Mouse (Mus musculus) embryo, embryonic 11 days (tissue): ENCODE measurements at regions not wholly inside any gene's neighbourhood (a gene's known extent, or its start where the extent isn't known, plus 50 kb on each side); places are given as distances from the start of the nearest gene placed in this dataset.
"Not testable (repeated sequence)": the region's sequence is repeated elsewhere in the genome, so short reads cannot be mapped to it uniquely, and the experiment has no call there.

Experiments used
- DNase-seq: peaks from one replicate; pipeline ENCODE4 v3.0.0-alpha.2; 2015

GRCm38 (mm10) chr5:81878563-81878962 is 858.6 kb downstream of the Adgrl3 start:
- no peak for DNase-seq

- no peak for DNase-seq
Measured at GRCm38 (mm10) chr5:81893358-81893757, 873.4 kb downstream of the Adgrl3 start.

DNA sequence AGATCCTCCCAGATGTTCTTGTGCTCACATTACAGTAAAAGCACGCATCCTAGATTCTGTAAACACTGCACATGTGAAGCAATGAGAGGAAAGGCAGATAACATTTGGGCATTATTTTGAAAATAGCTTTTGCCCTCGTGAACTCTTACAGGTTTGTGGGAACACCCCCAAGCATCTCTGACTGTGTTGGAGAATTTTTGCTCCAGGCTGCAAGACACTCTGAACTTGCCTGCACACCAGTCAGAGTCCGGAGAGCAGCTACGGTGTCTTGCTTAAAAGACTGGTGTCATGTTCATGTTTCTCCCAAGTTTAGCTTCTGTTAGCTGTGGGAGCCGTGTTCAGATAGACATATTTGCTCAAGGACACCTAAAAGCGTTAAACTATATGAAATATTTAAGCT is 889.4 kb downstream of the Adgrl3 start:
- peak; percentile 9 for DNase-seq

- DNase-seq, result peak; percentile 23
Measured at GRCm38 (mm10) chr5:81909964-81910363, 890.0 kb downstream of the Adgrl3 start.

DNA sequence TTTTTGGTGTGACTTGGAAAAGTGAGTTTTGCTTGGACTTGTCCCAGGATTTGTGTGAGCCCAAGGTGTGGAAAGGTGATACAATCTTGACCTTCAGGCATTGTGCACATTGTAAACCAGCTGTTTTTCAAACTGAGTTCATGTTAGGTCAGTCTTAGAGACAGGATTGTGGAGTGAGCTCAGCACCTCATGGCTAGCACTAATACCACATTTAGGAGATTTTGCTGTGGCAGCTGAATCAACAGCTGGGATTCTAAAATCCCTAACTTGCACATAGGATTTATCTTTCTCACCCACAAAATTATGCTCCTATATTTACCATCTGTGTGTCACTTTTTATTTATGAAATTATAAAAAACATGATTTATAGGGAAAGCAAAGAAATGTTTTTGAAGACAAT is 896.7 kb downstream of the Adgrl3 start:
- DNase-seq, result no peak

GRCm38 (mm10) chr5:81940798-81941197 is 920.9 kb downstream of the Adgrl3 start:
- no peak for DNase-seq

DNA sequence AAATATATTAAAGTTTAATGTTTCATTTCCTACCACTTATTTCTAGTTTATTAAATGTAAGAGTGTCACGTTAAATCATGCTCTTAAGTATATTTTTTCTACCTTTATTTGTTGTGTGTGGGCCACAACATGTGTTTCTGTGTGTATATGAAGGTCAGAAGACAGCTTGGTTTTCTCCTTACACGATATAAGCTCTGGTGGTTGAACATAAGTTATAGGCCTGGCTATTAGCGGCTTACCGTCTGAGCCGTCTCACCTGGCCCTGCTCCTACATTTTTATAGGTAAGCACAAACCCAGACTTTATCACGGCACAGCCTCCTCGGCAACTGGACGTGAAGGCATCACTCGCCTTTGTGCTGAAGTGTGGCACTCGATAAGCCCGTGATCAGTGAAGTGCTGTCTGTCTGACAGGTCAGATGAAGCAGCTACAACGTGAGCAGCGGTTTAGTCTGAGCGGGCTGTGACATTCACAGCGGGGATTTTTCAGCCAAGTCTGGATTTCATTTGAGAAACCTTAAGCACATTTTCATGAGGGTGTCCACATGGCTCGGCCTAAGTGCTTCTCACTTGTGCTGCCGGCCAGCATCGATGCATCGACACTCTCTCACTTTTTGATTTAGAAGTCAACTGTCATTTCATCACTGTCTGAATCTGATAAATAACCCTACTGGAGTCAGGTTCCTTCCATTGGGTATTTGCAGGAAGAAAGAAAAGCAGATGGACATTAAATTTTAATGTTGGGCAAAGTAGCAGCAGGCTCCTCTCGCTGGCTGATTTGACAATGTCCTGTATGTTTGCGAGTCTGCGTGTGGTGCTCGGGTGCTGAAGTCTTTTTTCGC is 950.0 kb downstream of the Adgrl3 start:
- DNase-seq, result peak; percentile 23

- no peak for DNase-seq
Measured at GRCm38 (mm10) chr5:81970525-81971011, 950.6 kb downstream of the Adgrl3 start.

DNA sequence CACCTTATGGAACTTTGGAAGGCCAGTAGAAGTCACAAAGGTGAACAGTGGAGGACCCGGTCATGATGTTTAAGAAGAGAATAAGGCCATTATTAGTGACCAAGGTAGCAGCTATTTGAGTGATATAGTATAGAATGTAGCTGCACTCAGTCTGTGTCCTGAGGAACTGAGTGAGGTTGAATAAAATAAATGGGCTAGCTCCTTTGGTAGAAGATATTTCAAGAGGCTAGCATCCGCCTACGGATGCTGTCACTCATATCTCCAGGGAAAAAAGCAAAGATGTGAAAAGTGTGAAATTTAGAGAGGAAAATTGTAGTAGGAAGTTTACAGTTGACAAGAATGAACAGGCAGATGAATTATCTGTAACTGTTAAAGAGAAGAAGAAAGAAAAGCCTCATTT is 956.6 kb downstream of the Adgrl3 start:
- no peak for DNase-seq

DNA sequence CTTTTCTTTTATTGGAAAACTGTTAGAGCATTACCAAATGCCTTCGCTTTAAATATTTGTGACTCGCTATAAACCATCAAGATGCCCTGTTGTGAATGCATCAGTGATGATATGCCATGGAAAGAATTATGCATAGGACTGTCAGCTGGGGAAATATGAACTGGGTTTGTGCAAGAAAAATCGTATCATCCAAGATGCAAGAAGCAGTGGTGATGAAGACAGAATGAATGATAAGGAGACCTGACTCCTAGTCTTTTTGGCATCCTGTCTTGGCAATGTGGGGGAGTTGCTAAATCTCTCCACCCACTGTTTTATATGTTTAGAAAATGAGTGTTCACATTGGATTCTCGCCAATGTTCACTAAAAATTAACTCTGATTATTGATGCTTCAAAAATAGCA is 963.4 kb downstream of the Adgrl3 start:
- DNase-seq, result no peak

- no peak for DNase-seq
Measured at GRCm38 (mm10) chr5:81988069-81988468, 968.1 kb downstream of the Adgrl3 start.

GRCm38 (mm10) chr5:82007955-82008354 is 988.0 kb downstream of the Adgrl3 start:
- DNase-seq, result no peak

- DNase-seq, result no peak
Measured at GRCm38 (mm10) chr5:82024126-82024525, 1004.2 kb downstream of the Adgrl3 start.

DNA sequence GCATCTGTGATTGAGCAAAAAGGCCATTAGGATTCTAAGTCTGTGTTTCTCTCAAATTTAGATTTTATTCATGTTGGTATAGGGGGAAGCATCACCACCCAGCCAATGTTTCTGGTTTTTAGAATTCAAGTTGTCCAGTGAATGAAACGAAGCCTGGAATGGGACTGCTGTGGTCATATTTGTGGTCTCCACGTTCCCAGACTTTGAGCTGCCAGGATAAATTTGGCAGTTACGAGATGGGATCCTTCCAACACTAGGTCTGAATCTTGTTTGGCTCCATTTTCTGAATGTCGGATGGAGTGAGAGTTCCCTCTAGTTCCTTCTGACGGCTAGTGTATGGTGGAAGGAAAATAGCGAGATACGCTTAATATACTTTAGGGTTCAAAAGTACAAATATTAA is 1014.8 kb downstream of the Adgrl3 start:
- no peak for DNase-seq

DNA sequence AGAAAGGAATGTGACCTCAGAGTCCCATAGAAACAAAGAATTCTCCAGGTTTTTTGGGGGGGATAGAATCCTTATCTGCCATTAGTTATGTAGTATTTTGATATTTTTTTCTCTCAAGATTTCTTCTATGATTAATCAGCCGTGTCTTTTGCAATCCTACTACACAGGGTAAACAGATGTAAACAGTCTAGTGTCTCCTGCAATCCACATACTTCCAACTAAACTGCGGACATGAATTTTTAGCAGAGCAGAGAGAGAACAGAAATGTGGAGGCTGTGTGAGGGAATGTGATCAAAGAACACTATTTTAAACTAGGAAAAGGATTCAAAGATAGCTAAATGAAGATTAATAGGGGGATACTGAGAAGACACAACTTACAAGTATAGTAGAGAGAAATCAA is 1026.2 kb downstream of the Adgrl3 start:
- DNase-seq, result no peak

GRCm38 (mm10) chr5:82059108-82059838 is 1039.3 kb downstream of the Adgrl3 start:
- DNase-seq, result no peak

GRCm38 (mm10) chr5:82060679-82061078 is 1040.7 kb downstream of the Adgrl3 start:
- DNase-seq, result peak; percentile 36

- DNase-seq, result not testable (repeated sequence)
Measured at GRCm38 (mm10) chr5:82069221-82069620, 1049.3 kb downstream of the Adgrl3 start.

GRCm38 (mm10) chr5:82089401-82089800 is 1069.5 kb downstream of the Adgrl3 start:
- DNase-seq, result no peak

- DNase-seq, result peak; percentile 6
Measured at GRCm38 (mm10) chr5:82103056-82103807, 1083.3 kb downstream of the Adgrl3 start.

DNA sequence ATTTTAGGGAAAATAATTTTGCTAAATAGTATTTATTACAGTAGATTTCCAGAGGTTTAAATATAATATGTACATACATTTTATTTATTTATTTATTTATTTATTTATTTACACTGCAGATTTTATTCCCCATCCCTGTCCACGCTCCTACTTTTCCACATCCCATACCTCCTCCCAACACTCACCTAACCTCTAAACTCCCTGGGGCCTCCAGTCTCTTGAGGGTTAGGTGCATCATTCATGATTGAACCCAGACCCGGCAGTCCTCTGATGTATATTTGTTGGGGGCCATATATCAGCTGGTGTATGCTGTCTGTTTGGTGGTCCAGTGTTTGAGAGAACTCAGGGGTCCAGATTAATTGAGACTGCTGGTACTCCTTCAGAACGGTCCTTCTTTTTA is 1083.9 kb downstream of the Adgrl3 start:
- DNase-seq, result no peak

DNA sequence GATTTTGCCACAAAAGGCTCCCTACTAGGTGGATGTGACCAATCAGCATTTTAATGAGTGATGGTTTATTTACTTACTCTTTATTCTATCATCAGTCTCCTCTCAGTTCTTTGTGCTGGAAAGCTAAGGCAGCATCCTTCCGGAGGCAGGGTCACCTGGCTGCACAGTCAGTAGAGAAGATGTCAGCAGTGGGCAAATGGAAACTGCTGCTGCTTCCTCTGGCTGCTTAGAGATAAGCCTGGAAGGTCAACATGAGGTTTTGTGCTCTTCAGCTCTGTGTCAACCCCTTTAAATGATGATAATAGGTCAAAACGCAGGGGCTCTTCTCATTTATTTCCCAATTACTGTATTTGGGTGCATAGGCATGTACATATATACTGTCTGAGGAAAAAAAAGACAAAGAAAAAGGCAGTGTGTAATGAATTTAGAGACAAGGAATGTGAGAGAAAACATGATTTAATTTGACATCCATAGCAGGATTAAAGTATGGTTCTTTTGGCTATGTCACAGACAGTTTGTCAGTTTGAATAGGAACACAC is 1106.1 kb downstream of the Adgrl3 start:
- DNase-seq, result no peak

DNA sequence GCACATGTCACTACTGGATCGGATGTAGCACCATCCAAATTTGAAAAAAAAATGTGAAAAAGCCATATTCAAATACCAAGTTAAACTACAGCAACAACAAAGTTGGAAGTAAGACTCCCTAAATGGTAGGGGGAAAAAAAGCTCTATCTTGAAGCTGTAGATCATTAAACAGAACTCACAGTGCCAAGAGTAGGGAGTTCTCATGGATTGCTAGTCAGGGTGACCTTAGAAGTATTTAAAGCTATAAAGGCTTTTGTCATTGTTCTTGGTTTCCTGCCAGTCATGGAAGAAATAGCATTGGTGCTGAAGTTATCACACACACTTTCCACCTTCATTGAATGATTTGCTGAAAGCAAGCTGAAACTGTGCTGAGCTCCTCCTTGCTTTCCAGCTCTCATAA is 1122.1 kb downstream of the Adgrl3 start:
- no peak for DNase-seq
